Mouse (Mus musculus): ENCODE data around the gene Pigo.

DNA sequence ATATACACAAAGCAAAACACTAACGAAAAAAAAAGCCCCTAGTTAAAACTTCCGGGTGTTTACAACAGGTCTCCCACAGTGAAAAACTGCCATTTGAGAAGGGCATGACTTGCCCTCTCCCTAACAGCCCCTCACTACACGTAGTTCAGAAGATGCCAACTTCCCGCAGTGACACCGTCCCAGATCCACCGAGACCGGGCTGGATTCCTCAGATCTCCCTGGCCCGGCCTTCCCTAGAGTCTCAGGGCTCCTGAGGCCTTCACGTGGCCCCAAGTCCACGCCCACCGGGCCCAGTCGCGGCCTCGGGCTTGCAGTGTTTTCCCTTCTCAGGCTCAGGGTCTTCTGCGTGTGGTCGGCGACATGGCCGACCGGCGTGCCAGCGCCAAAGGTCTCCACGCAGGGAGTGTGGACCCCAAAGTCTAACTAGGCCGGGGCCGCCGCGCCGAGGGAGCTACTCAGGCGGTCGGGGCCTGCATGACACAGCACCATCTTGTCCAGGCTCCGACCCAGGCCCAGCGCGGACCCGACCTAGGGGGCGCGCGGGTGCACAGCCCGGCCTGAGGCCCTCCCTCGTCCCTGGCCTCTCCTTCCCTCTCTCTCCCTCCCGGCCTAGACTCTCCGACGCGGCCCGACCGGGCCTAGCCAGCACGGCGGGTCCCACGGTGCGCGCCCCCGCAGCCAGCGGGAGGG, 26.0 kb downstream of the Pigo start:
- TF ChIP-seq POLR2A (IDR thresholded peaks at IDR 0.05; ENCODE audit: insufficient read length, low read depth), result peak; percentile 71
- TF ChIP-seq POLR2AphosphoS2 (IDR thresholded peaks at IDR 0.05; ENCODE audit: insufficient read length, low read depth), result no peak
- TF ChIP-seq TCF12 (IDR thresholded peaks at IDR 0.05; ENCODE audit: insufficient read depth, poor library complexity, severe bottlenecking), result no peak
- peak; percentile 87 for TF ChIP-seq USF1 (IDR thresholded peaks at IDR 0.05; ENCODE audit: low read depth)
- peak; percentile 23 for TF ChIP-seq MAX (IDR thresholded peaks at IDR 0.05; ENCODE audit: low read depth)
- no peak for TF ChIP-seq CEBPB (IDR thresholded peaks at IDR 0.05; ENCODE audit: insufficient read depth, poor library complexity, severe bottlenecking)
- TF ChIP-seq TCF3 (IDR thresholded peaks at IDR 0.05; ENCODE audit: insufficient read length, low read depth), result no peak
- TF ChIP-seq E2F4 (IDR thresholded peaks at IDR 0.05; ENCODE audit: insufficient read depth), result no peak
- TF ChIP-seq SRF (IDR thresholded peaks at IDR 0.05; ENCODE audit: control insufficient read depth, insufficient read length, low read depth), result no peak
- no peak for TF ChIP-seq MYOD1 (IDR thresholded peaks at IDR 0.05; ENCODE audit: control insufficient read depth in 1 of 3, insufficient read length in 2 of 3, low read depth in 2 of 3)
- no peak for TF ChIP-seq MYOG (IDR thresholded peaks at IDR 0.05; ENCODE audit: control insufficient read depth in 1 of 3, insufficient read depth in 1 of 3, insufficient read length in 2 of 3, low read depth in 2 of 3)
- no peak for TF ChIP-seq REST (IDR thresholded peaks at IDR 0.05; ENCODE audit: insufficient read depth, insufficient read length)
